Mouse (Mus musculus) heart, embryonic 12.5 days (tissue): ENCODE measurements at regions not wholly inside any gene's neighbourhood (a gene's known extent, or its start where the extent isn't known, plus 50 kb on each side); places are given as distances from the start of the nearest gene placed in this dataset.
A peak's percentile ranks its signal among the peaks of the same experiment; 100 is the strongest.

Source experiments
- ATAC-seq: fragments of 200-750 bp; cut with Nextera tagmentation; 2 replicates; pipeline ENCODE4 v1.8.0; 2017; ENCODE audit warnings: moderate TSS enrichment, moderate library complexity; ENCODE audit not compliant: insufficient number of reproducible peaks, low FRiP score
- H3K27ac ChIP-seq: fragments of 300-500 bp; sonication (generic); 2 replicates; pipeline ENCODE4 v1.5.1; 2016; ENCODE audit warnings: mild to moderate bottlenecking, moderate library complexity; ENCODE audit not compliant: poor library complexity, severe bottlenecking
- H3K27me3 ChIP-seq: fragments of 300-500 bp; sonication (generic); replicated peaks from 2 replicates; pipeline ENCODE4 v1.6.1; 2016; ENCODE audit warnings: mild to moderate bottlenecking, moderate library complexity
- H3K36me3 ChIP-seq: fragments of 300-500 bp; sonication (generic); 2 replicates; pipeline ENCODE4 v1.6.1; 2016; ENCODE audit warnings: mild to moderate bottlenecking, moderate library complexity
- H3K4me1 ChIP-seq: fragments of 300-500 bp; sonication (generic); replicated peaks from 2 replicates; pipeline ENCODE4 v1.6.1; 2016; ENCODE audit warnings: mild to moderate bottlenecking
- H3K4me2 ChIP-seq: fragments of 300-500 bp; sonication (generic); 2 replicates; pipeline ENCODE4 v1.6.1; 2016; ENCODE audit warnings: mild to moderate bottlenecking, moderate library complexity
- H3K4me3 ChIP-seq: fragments of 300-500 bp; sonication (generic); 2 replicates; pipeline ENCODE4 v1.5.1; 2016; ENCODE audit warnings: mild to moderate bottlenecking
- H3K9ac ChIP-seq: fragments of 300-500 bp; sonication (generic); 2 replicates; pipeline ENCODE4 v1.6.1; 2016; ENCODE audit warnings: mild to moderate bottlenecking, moderate library complexity
- H3K9me3 ChIP-seq: fragments of 300-500 bp; sonication (generic); replicated peaks from 2 replicates; pipeline ENCODE4 v1.6.1; 2016; ENCODE audit warnings: mild to moderate bottlenecking, moderate library complexity
- WGBS: fragments of 180-500 bp; shearing (Covaris S2); methylation state at CpG from one replicate; pipeline ENCODE4 v1.1.7; 2016; 5-methylcytosine and 5-hydroxymethylcytosine counted together

DNA sequence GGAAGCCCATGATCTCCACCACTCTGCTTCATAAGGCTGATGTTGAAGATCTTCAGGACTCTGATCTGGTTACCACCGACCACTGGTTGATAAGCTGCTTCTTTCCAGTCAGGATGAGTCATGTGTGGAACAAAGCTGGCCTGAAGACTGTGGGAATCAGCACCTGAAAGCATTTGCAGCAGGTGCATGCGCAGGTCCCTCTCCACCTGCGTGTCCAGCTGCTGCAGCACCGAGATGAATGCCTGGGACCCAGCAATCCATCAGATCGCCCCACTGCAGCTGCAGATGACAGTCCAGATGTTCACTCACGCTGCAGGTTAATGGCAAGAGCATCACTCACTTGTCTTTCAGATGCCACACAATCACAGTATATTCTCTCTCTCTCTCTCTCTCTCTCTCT is 230.4 kb upstream of the Kdm8 start:
- Histone ChIP-seq H3K36me3 (no peaks in the 10 kb centered on the region), H3K4me3 (no peak overlapping the region), H3K4me2 (no peak overlapping the region), H3K27ac (no peak overlapping the region), H3K9me3 (no peaks in the 10 kb centered on the region), H3K9ac (no peak overlapping the region), H3K4me1 (no peaks in the 10 kb centered on the region), H3K27me3 (0 out of 2 replicates have a peak, but pooled peaks cover 3% of the 10 kb centered on the region)
- 73% methylated on average over 6 of the region's 6 CpGs for WGBS
- ATAC-seq, result no peak

DNA sequence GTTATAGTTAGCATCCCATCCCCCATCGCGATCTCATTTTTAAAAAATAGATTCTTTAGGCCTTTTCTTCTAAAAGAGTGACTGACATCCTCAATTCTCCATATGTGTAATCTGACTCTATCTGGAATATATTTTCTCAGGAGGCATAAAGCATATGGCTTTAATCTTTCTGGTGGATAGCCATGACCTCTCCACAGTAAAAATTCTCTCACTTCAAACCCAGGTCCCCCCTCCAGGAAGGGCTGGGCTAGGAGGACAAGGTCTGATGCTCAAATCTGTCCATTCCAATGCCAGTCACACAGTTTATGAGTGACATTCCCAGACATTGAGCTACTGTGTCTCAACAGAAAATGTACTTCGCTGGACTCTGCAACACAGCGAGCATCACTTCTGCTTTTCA is 226.8 kb upstream of the Kdm8 start:
- 81% methylated on average over 4 of the region's 4 CpGs for WGBS
- H3K9ac ChIP-seq, result no peak overlapping the region
- ATAC-seq, result no peak

DNA sequence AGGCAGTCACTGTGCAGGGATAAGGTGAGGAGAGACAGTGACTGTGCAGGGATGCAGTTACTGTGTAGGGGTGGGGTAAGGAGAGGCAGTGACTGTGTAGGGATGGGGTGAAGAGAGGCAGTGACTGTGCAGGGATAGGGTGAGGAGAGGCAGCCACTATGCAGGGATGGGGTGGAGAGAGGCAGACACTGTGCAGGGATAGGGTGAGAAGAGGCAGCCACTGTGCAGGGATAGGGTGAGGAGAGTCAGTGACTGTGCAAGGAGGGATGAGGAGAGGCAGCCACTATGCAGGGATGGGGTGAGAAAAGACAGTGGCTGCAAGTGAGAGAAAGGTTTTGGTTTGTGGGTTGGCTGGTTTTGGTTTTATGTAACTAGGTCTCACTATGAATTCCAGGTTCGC is 221.8 kb upstream of the Kdm8 start:
- H3K4me3 ChIP-seq, result no peak overlapping the region
- WGBS, result 88% methylated on average over 1 of the region's 1 CpGs

More for the DNA sequence above, 226.8 kb upstream of the Kdm8 start:
- Histone ChIP-seq H3K4me1 (no peaks in the 10 kb centered on the region), H3K4me2 (no peak overlapping the region), H3K27me3 (0 out of 2 replicates have a peak, but pooled peaks cover 3% of the 10 kb centered on the region), H3K4me3 (no peak overlapping the region), H3K9me3 (no peaks in the 10 kb centered on the region), H3K36me3 (no peaks in the 10 kb centered on the region), H3K27ac (no peak overlapping the region)

DNA sequence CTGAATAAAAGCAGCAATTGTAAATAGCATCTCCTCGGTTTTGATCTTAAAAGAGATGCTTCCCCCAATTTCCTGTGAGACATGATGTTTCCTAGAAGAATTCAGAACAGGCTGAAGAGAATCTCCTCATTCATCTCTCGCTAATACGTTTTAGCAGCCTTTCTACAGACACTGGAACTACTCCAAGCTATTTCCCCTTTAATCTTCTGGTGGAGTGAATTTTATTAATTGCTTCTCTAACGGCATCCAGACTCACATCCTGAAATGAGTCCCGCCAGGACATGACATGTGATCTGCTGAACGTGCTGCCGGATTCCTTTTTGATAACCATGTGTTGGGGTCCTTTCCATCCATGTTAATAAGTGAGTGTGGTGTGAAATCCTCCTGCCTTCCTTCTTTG is 209.6 kb upstream of the Kdm8 start:
- no peak overlapping the region for H3K4me3 ChIP-seq
- H3K27ac ChIP-seq, result no peak overlapping the region
- H3K9me3 ChIP-seq, result no peaks in the 10 kb centered on the region
- H3K4me2 ChIP-seq, result no peak overlapping the region
- WGBS, result 70% methylated on average over 7 of the region's 7 CpGs
- ATAC-seq, result no peak
- H3K9ac ChIP-seq, result no peak overlapping the region
- no peaks in the 10 kb centered on the region for H3K36me3 ChIP-seq
- no peaks in the 10 kb centered on the region for H3K4me1 ChIP-seq
- H3K27me3 ChIP-seq, result no peaks in the 10 kb centered on the region

More for the DNA sequence above, 221.8 kb upstream of the Kdm8 start:
- Histone ChIP-seq H3K4me1 (no peaks in the 10 kb centered on the region), H3K36me3 (no peaks in the 10 kb centered on the region), H3K9me3 (no peaks in the 10 kb centered on the region), H3K9ac (no peak overlapping the region), H3K27me3 (no peaks in the 10 kb centered on the region), H3K27ac (no peak overlapping the region), H3K4me2 (no peak overlapping the region)
- no peak for ATAC-seq

DNA sequence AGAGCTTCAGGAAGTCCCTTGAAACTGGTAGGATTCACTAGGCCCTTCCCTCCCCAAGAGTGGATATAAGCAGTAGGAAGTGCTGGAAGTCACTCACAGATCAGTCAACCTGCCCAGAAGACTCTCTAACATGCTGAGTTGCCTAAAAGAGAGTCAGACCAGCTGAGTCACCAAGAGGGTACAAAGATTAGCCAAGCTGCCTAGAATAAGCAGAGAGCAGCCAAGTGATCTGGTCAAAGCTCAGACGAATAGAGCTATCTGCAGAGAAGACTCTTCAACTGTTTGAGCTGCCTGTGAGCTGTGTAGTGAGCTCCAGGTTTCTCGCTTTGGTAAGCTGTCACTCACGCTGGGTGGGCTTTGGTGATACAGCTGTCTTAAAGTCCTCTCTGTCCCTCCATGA is 207.4 kb upstream of the Kdm8 start:
- no peak overlapping the region for H3K9ac ChIP-seq
- no peaks in the 10 kb centered on the region for H3K9me3 ChIP-seq
- H3K4me3 ChIP-seq, result no peak overlapping the region
- WGBS, result 64% methylated on average over 3 of the region's 3 CpGs
- no peaks in the 10 kb centered on the region for H3K27me3 ChIP-seq
- no peak overlapping the region for H3K4me2 ChIP-seq
- no peak overlapping the region for H3K27ac ChIP-seq
- ATAC-seq, result no peak
- no peaks in the 10 kb centered on the region for H3K4me1 ChIP-seq
- H3K36me3 ChIP-seq, result no peaks in the 10 kb centered on the region

DNA sequence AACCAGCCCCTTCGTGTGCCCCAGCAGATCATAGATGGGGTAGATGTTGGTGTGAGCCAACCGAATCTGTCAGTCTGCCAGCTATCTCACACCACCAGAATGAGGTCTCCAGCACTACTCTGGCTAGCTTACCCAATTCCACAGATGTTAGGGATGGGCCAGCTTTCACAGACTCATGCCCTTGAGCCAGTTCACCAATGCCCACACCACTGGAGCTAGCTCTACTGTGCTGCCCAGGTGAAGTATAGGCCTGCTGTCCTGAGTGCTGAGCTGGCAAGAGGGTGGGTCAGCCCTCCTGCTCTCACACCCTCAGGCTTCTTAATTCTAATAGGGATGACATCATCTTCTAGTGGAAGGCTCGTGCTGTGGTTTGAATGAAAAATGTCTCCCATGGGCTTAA is 201.5 kb upstream of the Kdm8 start:
- H3K4me1 ChIP-seq, result no peaks in the 10 kb centered on the region
- H3K4me3 ChIP-seq, result no peak overlapping the region
- 0 out of 2 replicates have a peak, but pooled peaks cover 7% of the 10 kb centered on the region for H3K9me3 ChIP-seq
- no peak overlapping the region for H3K9ac ChIP-seq
- H3K27ac ChIP-seq, result no peak overlapping the region
- WGBS, result 76% methylated on average over 3 of the region's 3 CpGs
- H3K36me3 ChIP-seq, result no peaks in the 10 kb centered on the region
- no peak overlapping the region for H3K4me2 ChIP-seq
- ATAC-seq, result no peak
- H3K27me3 ChIP-seq, result no peaks in the 10 kb centered on the region

DNA sequence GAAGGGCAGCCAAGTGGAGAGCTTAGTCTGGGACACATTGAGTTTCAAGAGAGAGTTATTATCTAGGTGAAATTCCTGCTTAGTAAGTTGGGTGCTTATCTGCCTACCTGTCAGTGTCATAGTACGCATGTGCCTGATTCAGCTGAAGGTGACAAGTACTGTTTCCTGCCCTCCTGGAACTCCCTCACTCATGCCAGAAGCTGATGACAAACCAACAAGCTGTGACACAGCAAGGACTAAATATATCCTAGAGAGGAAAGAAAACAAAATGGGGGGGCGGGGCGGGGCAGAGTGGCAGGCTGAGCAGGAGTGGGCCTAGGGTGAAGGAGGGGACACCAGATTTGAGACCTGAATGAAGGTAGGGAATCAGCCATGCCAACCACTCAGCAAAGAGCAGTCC is 196.1 kb upstream of the Kdm8 start:
- 0 out of 2 replicates have a peak, but pooled peaks have one; percentile 29 for ATAC-seq
- no peaks in the 10 kb centered on the region for H3K36me3 ChIP-seq
- WGBS, result 55% methylated on average over 3 of the region's 3 CpGs
- peaks cover 7% of the 10 kb centered on the region; the same call in 1 of the 2 replicates for H3K4me1 ChIP-seq
- H3K27me3 ChIP-seq, result no peaks in the 10 kb centered on the region
- H3K27ac ChIP-seq, result no peak overlapping the region
- H3K4me2 ChIP-seq, result no peak overlapping the region
- no peak overlapping the region for H3K9ac ChIP-seq
- H3K9me3 ChIP-seq, result 0 out of 2 replicates have a peak, but pooled peaks cover 7% of the 10 kb centered on the region
- no peak overlapping the region for H3K4me3 ChIP-seq

DNA sequence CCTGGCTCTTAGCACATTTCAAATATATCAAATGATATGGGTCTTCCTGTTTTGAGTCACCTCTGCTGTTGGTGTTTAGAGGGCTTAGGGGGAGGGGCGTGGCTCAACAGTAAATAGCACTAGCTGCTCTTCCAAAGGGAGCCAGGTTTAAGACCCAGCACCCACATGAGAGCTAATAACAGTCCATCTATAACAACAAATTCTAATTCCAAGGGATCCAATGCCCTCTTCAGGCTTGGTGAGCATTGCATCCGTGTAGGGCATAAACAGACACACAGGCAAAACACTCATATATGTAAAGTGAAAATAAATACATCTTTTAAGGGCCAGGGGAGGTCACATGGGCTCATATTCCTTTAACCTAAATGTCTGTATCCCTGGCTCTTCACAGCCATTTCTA is 194.1 kb upstream of the Kdm8 start:
- H3K36me3 ChIP-seq, result no peaks in the 10 kb centered on the region
- 0 out of 2 replicates have a peak, but pooled peaks cover 7% of the 10 kb centered on the region for H3K9me3 ChIP-seq
- H3K4me1 ChIP-seq, result peaks cover 7% of the 10 kb centered on the region; the same call in 1 of the 2 replicates
- H3K27ac ChIP-seq, result no peak overlapping the region
- ATAC-seq, result no peak
- H3K4me3 ChIP-seq, result no peak overlapping the region
- H3K4me2 ChIP-seq, result no peak overlapping the region
- 70% methylated on average over 2 of the region's 2 CpGs for WGBS
- H3K9ac ChIP-seq, result no peak overlapping the region
- H3K27me3 ChIP-seq, result no peaks in the 10 kb centered on the region

DNA sequence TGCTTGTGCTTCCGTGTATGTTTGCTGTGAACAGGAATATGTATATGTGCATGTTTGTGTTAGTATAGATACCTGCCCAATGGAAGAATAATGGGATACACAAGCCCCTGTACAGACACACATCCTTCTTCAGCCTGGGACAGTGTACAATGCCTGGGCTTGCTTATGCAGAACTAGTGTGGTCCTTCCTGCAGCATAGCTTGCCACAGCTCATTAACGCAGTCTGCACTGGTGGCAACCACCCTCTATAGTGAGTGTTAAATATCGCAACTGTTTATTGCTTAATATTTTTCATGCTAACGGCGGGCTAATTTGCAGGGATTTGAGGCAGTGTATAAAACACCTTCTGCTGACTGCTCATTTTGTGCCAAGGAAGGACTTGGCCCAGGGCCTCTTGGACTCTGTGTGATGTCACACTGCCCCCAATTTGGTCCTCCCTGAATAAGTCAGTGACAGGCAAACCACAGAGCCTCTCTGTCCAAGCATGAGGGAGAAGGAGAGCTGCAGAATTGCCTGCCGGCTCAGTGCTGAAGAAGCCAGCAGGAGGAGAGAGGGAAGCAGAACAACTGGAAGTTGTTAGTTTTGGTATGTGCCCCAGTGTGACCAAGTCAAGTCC is 193.4 kb upstream of the Kdm8 start:
- WGBS, result 78% methylated on average over 6 of the region's 6 CpGs
- Histone ChIP-seq H3K9me3 (0 out of 2 replicates have a peak, but pooled peaks cover 7% of the 10 kb centered on the region), H3K9ac (no peak overlapping the region), H3K27me3 (no peaks in the 10 kb centered on the region), H3K4me1 (peaks cover 7% of the 10 kb centered on the region; the same call in 1 of the 2 replicates), H3K36me3 (no peaks in the 10 kb centered on the region), H3K4me2 (no peak overlapping the region), H3K4me3 (no peak overlapping the region), H3K27ac (no peak overlapping the region)
- no peak for ATAC-seq

DNA sequence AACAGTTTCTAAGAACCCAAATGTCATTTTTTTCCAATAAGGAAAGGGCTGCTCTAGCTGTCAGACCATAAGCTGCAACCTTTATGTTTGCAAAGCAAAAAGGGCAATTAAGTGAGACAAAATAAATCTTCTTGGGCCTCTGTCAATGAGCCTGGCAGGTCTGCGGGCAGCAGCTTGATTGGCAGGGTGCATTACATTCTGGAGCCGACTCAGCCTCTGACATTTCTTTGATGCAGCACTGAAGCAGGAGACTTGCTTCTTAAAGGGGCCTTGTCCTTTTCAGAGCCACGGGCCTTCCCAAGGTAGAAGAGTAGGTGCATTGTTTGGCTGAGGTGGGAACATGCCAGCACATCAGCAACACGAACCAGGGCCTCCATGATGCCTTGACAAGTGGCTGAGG is 190.2 kb upstream of the Kdm8 start:
- no peak for ATAC-seq
- H3K4me3 ChIP-seq, result no peak overlapping the region
- H3K9me3 ChIP-seq, result no peaks in the 10 kb centered on the region
- 32% methylated on average over 4 of the region's 4 CpGs for WGBS
- no peaks in the 10 kb centered on the region for H3K36me3 ChIP-seq
- H3K27me3 ChIP-seq, result no peaks in the 10 kb centered on the region
- H3K27ac ChIP-seq, result no peak overlapping the region
- H3K4me2 ChIP-seq, result no peak overlapping the region
- H3K9ac ChIP-seq, result no peak overlapping the region
- no peaks in the 10 kb centered on the region for H3K4me1 ChIP-seq

DNA sequence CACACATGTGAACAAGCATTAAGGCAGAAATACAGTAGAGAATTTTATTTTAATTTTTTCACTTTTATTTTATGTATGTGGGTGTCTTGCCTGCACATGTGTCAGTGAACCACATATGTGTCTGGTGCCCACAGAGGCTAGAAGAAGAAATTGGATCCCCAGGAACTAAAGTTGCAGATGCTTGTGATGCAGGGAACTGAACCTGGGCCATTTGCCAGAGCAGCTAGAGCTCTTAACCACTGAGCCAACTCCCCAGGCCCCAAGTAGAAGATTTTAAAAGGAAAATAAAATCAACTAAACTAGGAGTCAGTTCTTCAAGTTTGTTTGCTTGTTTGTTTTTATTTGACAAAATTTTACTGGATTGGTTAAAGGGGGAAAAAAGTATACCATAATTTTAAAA is 185.5 kb upstream of the Kdm8 start:
- H3K9me3 ChIP-seq, result no peaks in the 10 kb centered on the region; the same call in 1 of the 2 replicates
- H3K27me3 ChIP-seq, result no peaks in the 10 kb centered on the region
- no peak overlapping the region for H3K4me3 ChIP-seq
- no peak overlapping the region for H3K27ac ChIP-seq
- no peaks in the 10 kb centered on the region for H3K36me3 ChIP-seq
- no peak for ATAC-seq
- no peak overlapping the region for H3K4me2 ChIP-seq
- no peak overlapping the region for H3K9ac ChIP-seq
- no peaks in the 10 kb centered on the region for H3K4me1 ChIP-seq

DNA sequence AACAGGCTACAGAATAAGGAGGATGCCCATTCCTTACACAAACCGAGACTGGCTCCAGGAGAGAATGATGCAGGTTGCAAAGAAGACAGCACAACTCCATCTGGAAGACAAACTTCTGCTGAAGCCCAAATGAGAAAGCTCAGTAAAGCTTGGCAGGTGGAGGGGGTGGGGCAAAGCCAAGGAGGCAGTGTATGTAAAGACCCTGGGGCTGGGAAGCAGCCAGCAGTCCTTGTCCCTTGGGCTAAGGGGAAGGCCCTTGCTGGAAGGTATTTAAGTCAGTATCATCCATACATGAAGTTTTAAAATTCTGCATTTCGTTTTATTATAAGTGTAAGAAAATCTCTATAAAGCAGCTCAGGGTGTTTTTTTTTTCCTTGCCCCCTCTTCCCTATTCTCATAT is 182.3 kb upstream of the Kdm8 start:
- Histone ChIP-seq H3K4me3 (no peak overlapping the region), H3K27ac (no peak overlapping the region), H3K9me3 (no peaks in the 10 kb centered on the region; the same call in 1 of the 2 replicates), H3K36me3 (no peaks in the 10 kb centered on the region), H3K9ac (no peak overlapping the region), H3K4me2 (no peak overlapping the region), H3K27me3 (no peaks in the 10 kb centered on the region), H3K4me1 (no peaks in the 10 kb centered on the region)
- WGBS, result 72% methylated on average over 2 of the region's 2 CpGs
- no peak for ATAC-seq
